Mouse (Mus musculus): ENCODE data around the gene Hs2st1. TPM values are rescaled to one million over a fixed set of nuclear protein-coding genes. Genes with fewer than 3 reads are reported as not detected.
A peak's percentile ranks its signal among the peaks of the same experiment; 100 is the strongest.

Hs2st1 gene
- polyA plus RNA-seq, 1 experiment from 2014 or later: 5.1 TPM

GRCm38 (mm10) chr3:144614277-144614676, 44.3 kb upstream of the Hs2st1 start:
- H3K36me3 ChIP-seq (ENCODE audit: control insufficient read depth, insufficient read depth, low read length): no peaks in the 10 kb centered on the region
- DNase-seq (ENCODE audit: low spot score) (no peak), ATAC-seq (ENCODE audit: low FRiP score, low TSS enrichment) (no peak)
- WGBS: 44% methylated on average over 6 of the region's 6 CpGs
- H3K4me1 ChIP-seq (replicated peaks; ENCODE audit: control insufficient read depth, insufficient read depth): no peaks in the 10 kb centered on the region
- no peaks in the 10 kb centered on the region for H3K27me3 ChIP-seq (ENCODE audit: control insufficient read depth, insufficient read depth, low read length)
- H3K9ac ChIP-seq (ENCODE audit: low read length): no peak overlapping the region
- H3K4me3 ChIP-seq (ENCODE audit: low read depth, low read length): no peak overlapping the region
- no peaks in the 10 kb centered on the region for H3K9me3 ChIP-seq (ENCODE audit: control insufficient read depth, low read length)
- TF ChIP-seq CTCF (IDR thresholded peaks at IDR 0.05; ENCODE audit: low read depth) (no peak), EP300 (optimal IDR thresholded peaks at IDR 0.05) (no peak)
- H3K4me2 ChIP-seq (replicated peaks; ENCODE audit: low read depth): no peak overlapping the region
- H3K27ac ChIP-seq (replicated peaks): peak overlapping the region; percentile 24; the same call in 1 of the 2 replicates

GRCm38 (mm10) chr3:144612382-144612781, 42.4 kb upstream of the Hs2st1 start:
- no peaks in the 10 kb centered on the region for H3K4me1 ChIP-seq (replicated peaks; ENCODE audit: control insufficient read depth, insufficient read depth)
- no peak overlapping the region for H3K4me3 ChIP-seq (ENCODE audit: low read depth, low read length)
- H3K36me3 ChIP-seq (ENCODE audit: control insufficient read depth, insufficient read depth, low read length): no peaks in the 10 kb centered on the region
- H3K27ac ChIP-seq (replicated peaks): peak overlapping the region; percentile 69
- H3K9ac ChIP-seq (ENCODE audit: low read length): no peak overlapping the region
- H3K9me3 ChIP-seq (ENCODE audit: control insufficient read depth, low read length): no peaks in the 10 kb centered on the region
- WGBS: 46% methylated on average over 6 of the region's 6 CpGs
- DNase-seq (ENCODE audit: low spot score) (no peak), ATAC-seq (ENCODE audit: low FRiP score, low TSS enrichment) (no peak)
- no peak for TF ChIP-seq CTCF (IDR thresholded peaks at IDR 0.05; ENCODE audit: low read depth)
- TF ChIP-seq EP300 (optimal IDR thresholded peaks at IDR 0.05): no peak
- H3K4me2 ChIP-seq (replicated peaks; ENCODE audit: low read depth): no peak overlapping the region
- no peaks in the 10 kb centered on the region for H3K27me3 ChIP-seq (ENCODE audit: control insufficient read depth, insufficient read depth, low read length)

GRCm38 (mm10) chr3:144611626-144612271, 41.8 kb upstream of the Hs2st1 start:
- TF ChIP-seq CTCF (IDR thresholded peaks at IDR 0.05; ENCODE audit: low read depth) (no peak), EP300 (optimal IDR thresholded peaks at IDR 0.05) (no peak)
- H3K27me3 ChIP-seq (ENCODE audit: control insufficient read depth, insufficient read depth, low read length): no peaks in the 10 kb centered on the region
- no peak overlapping the region for H3K4me2 ChIP-seq (replicated peaks; ENCODE audit: low read depth)
- no peaks in the 10 kb centered on the region for H3K36me3 ChIP-seq (ENCODE audit: control insufficient read depth, insufficient read depth, low read length)
- no peaks in the 10 kb centered on the region for H3K9me3 ChIP-seq (ENCODE audit: control insufficient read depth, low read length)
- H3K27ac ChIP-seq (replicated peaks): peak overlapping the region; percentile 69
- ATAC-seq (ENCODE audit: low FRiP score, low TSS enrichment): no peak; the same call in 1 of the 2 replicates
- no peak for DNase-seq (ENCODE audit: low spot score)
- no peak overlapping the region for H3K4me3 ChIP-seq (ENCODE audit: low read depth, low read length)
- 37% methylated on average over 8 of the region's 8 CpGs for WGBS
- H3K9ac ChIP-seq (ENCODE audit: low read length): no peak overlapping the region
- H3K4me1 ChIP-seq (replicated peaks; ENCODE audit: control insufficient read depth, insufficient read depth): no peaks in the 10 kb centered on the region

GRCm38 (mm10) chr3:144610759-144611158, 40.8 kb upstream of the Hs2st1 start:
- Histone ChIP-seq H3K27ac (replicated peaks) (no peak overlapping the region), H3K4me2 (replicated peaks; ENCODE audit: low read depth) (no peak overlapping the region), H3K27me3 (ENCODE audit: control insufficient read depth, insufficient read depth, low read length) (no peaks in the 10 kb centered on the region), H3K36me3 (ENCODE audit: control insufficient read depth, insufficient read depth, low read length) (no peaks in the 10 kb centered on the region), H3K4me1 (replicated peaks; ENCODE audit: control insufficient read depth, insufficient read depth) (no peaks in the 10 kb centered on the region), H3K9ac (ENCODE audit: low read length) (no peak overlapping the region), H3K9me3 (ENCODE audit: control insufficient read depth, low read length) (no peaks in the 10 kb centered on the region), H3K4me3 (ENCODE audit: low read depth, low read length) (no peak overlapping the region)
- TF ChIP-seq CTCF (IDR thresholded peaks at IDR 0.05; ENCODE audit: low read depth) (no peak), EP300 (optimal IDR thresholded peaks at IDR 0.05) (no peak)
- no peak for ATAC-seq (ENCODE audit: low FRiP score, low TSS enrichment)
- DNase-seq (ENCODE audit: low spot score): no peak
- WGBS: 58% methylated on average over 5 of the region's 5 CpGs

GRCm38 (mm10) chr3:144608090-144608489, 38.1 kb upstream of the Hs2st1 start:
- Histone ChIP-seq H3K27ac (replicated peaks) (no peak overlapping the region), H3K4me2 (replicated peaks; ENCODE audit: low read depth) (no peak overlapping the region), H3K9ac (ENCODE audit: low read length) (no peak overlapping the region), H3K4me3 (ENCODE audit: low read depth, low read length) (no peak overlapping the region), H3K36me3 (ENCODE audit: control insufficient read depth, insufficient read depth, low read length) (no peaks in the 10 kb centered on the region), H3K9me3 (ENCODE audit: control insufficient read depth, low read length) (no peaks in the 10 kb centered on the region), H3K27me3 (ENCODE audit: control insufficient read depth, insufficient read depth, low read length) (no peaks in the 10 kb centered on the region), H3K4me1 (replicated peaks; ENCODE audit: control insufficient read depth, insufficient read depth) (peaks cover 4% of the 10 kb centered on the region; the same call in 1 of the 2 replicates)
- ATAC-seq (ENCODE audit: low FRiP score, low TSS enrichment) (no peak), DNase-seq (ENCODE audit: low spot score) (no peak)
- WGBS: 91% methylated on average over 5 of the region's 5 CpGs
- TF ChIP-seq CTCF (IDR thresholded peaks at IDR 0.05; ENCODE audit: low read depth): no peak
- TF ChIP-seq EP300 (optimal IDR thresholded peaks at IDR 0.05): no peak

- no peaks in the 10 kb centered on the region for H3K36me3 ChIP-seq (ENCODE audit: control insufficient read depth, insufficient read depth, low read length)
- peaks cover 4% of the 10 kb centered on the region; the same call in 1 of the 2 replicates for H3K4me1 ChIP-seq (replicated peaks; ENCODE audit: control insufficient read depth, insufficient read depth)
- peak; percentile 52 for TF ChIP-seq CTCF (IDR thresholded peaks at IDR 0.05; ENCODE audit: low read depth)
- no peak for TF ChIP-seq EP300 (optimal IDR thresholded peaks at IDR 0.05)
- no peak for DNase-seq (ENCODE audit: low spot score)
- H3K4me3 ChIP-seq (ENCODE audit: low read depth, low read length): no peak overlapping the region
- H3K27me3 ChIP-seq (ENCODE audit: control insufficient read depth, insufficient read depth, low read length): no peaks in the 10 kb centered on the region
- no peak overlapping the region for H3K27ac ChIP-seq (replicated peaks)
- 68% methylated on average over 4 of the region's 4 CpGs for WGBS
- no peaks in the 10 kb centered on the region for H3K9me3 ChIP-seq (ENCODE audit: control insufficient read depth, low read length)
- no peak for ATAC-seq (ENCODE audit: low FRiP score, low TSS enrichment)
- no peak overlapping the region for H3K4me2 ChIP-seq (replicated peaks; ENCODE audit: low read depth)
- no peak overlapping the region for H3K9ac ChIP-seq (ENCODE audit: low read length)
Observed at GRCm38 (mm10) chr3:144606449-144606848, 36.5 kb upstream of the Hs2st1 start.

All from stomach, postnatal 0 days (tissue).